Mouse (Mus musculus) small intestine, adult 2 months (tissue): ENCODE results near the gene Ubald1. TPM values are rescaled to one million over a fixed set of nuclear protein-coding genes. Genes with fewer than 3 reads are reported as not detected.
A peak's percentile ranks its signal among the peaks of the same experiment; 100 is the strongest.

Experiments
- H3K27ac ChIP-seq: fragments of 200-500 bp; 2 replicates; pipeline ENCODE4 v1.5.1; 2012; ENCODE audit warnings: low read depth, low read length, control low read depth, inconsistent platforms; ENCODE audit not compliant: insufficient read depth
- H3K27me3 ChIP-seq: fragments of 200-500 bp; 2 replicates; pipeline ENCODE4 v1.6.1; 2012; ENCODE audit warnings: mild to moderate bottlenecking, moderate library complexity, low read length, inconsistent platforms; ENCODE audit not compliant: control insufficient read depth, insufficient read depth
- H3K36me3 ChIP-seq: fragments of 200-500 bp; 2 replicates; pipeline ENCODE4 v1.6.1; 2012; ENCODE audit warnings: mild to moderate bottlenecking, low read length, control low read depth, inconsistent platforms; ENCODE audit not compliant: control insufficient read depth, insufficient read depth
- H3K4me1 ChIP-seq: fragments of 200-500 bp; 2 replicates; pipeline ENCODE4 v1.6.1; 2012; ENCODE audit warnings: low read length, inconsistent platforms, mixed read lengths; ENCODE audit not compliant: control insufficient read depth, insufficient read depth, insufficient read length
- H3K4me3 ChIP-seq: fragments of 200-500 bp; 2 replicates; pipeline ENCODE4 v1.5.1; 2012; ENCODE audit warnings: low read depth, mild to moderate bottlenecking, control low read depth, inconsistent platforms, low read length, moderate library complexity
- CTCF ChIP-seq: fragments of 200-500 bp; IDR thresholded peaks from 2 replicates; pipeline ENCODE4 v1.5.1; 2012; ENCODE audit warnings: low read depth, mild to moderate bottlenecking, control low read depth, inconsistent platforms, low read length, moderate library complexity, mixed read lengths; ENCODE audit not compliant: insufficient replicate concordance, insufficient read length; ENCODE audit errors: extremely low read depth
- POLR2A ChIP-seq: fragments of 200-500 bp; IDR thresholded peaks from 2 replicates; pipeline ENCODE4 v1.6.1; 2012; ENCODE audit warnings: low read depth, mild to moderate bottlenecking, control low read depth, inconsistent platforms, low read length, moderate library complexity
- WGBS: fragments of 180-500 bp; shearing (Covaris S2); methylation state at CpG from one replicate; pipeline ENCODE4 v1.1.7; 2018; 5-methylcytosine and 5-hydroxymethylcytosine counted together
- polyA plus RNA-seq: library from polyadenylated mRNA; depleted of rRNA; stranded (reverse); fragments of >200 nt; gene quantifications from 2 replicates; pipeline ENCODE4 v1.2.3, GENCODE M21; 2012

The Ubald1 gene
- polyA plus RNA-seq, 1 experiment = 37.1 TPM

DNA sequence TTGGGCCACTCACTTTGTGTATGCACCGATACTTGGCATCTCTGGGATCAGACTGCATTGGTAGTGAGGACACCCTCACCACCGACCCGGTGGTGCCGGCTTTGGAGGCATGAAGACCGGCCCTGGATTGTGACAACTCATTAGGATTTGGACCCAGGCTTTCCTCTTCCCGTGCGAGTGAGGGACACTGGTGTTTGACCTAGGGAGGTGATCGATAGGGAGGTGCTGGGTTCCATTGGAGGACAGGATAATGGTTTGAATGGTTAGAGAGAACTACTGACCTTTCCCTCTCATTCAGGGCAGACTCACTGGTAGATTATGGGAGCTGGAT, 6.5 kb upstream of the Ubald1 start:
- WGBS = 5% methylated on average over 8 of the region's 8 CpGs
- peaks cover 23% of the 10 kb centered on the region; the same call in 1 of the 2 replicates for H3K4me1 ChIP-seq
- H3K36me3 ChIP-seq = peaks cover 5% of the 10 kb centered on the region
- TF ChIP-seq POLR2A (0 out of 2 replicates have a peak, but pooled peaks have one; percentile 32), CTCF (no peak)
- H3K27ac ChIP-seq = peak overlapping the region; percentile 90
- peak overlapping the region; percentile 87 for H3K4me3 ChIP-seq
- H3K27me3 ChIP-seq = no peaks in the 10 kb centered on the region

GRCm38 (mm10) chr16:4885760-4886689, 5.9 kb upstream of the Ubald1 start, which contains the start of gene Mgrn1:
Gene Mgrn1, plus strand, starts transcription at chr16:4886249.
- Histone ChIP-seq H3K4me3 (peak within 1 kb of the TSS; percentile 87), H3K4me1 (peaks cover 29% of the 10 kb centered on the region; the same call in 1 of the 2 replicates), H3K27me3 (no peaks in the 10 kb centered on the region), H3K36me3 (peaks cover 2% of the 10 kb centered on the region), H3K27ac (peak within 1 kb of the TSS; percentile 90)
- under 1% methylated on average over 74 of the region's 74 CpGs for WGBS
- no peak for TF ChIP-seq POLR2A
- TF ChIP-seq CTCF = no peak

GRCm38 (mm10) chr16:4884930-4885329, 4.8 kb upstream of the Ubald1 start:
- H3K4me1 ChIP-seq = peaks cover 29% of the 10 kb centered on the region; the same call in 1 of the 2 replicates
- H3K27me3 ChIP-seq = no peaks in the 10 kb centered on the region
- H3K27ac ChIP-seq = no peak overlapping the region
- no peaks in the 10 kb centered on the region; the same call in 1 of the 2 replicates for H3K36me3 ChIP-seq
- WGBS = 96% methylated on average over 10 of the region's 10 CpGs
- H3K4me3 ChIP-seq = no peak overlapping the region
- TF ChIP-seq POLR2A (no peak), CTCF (no peak)

DNA sequence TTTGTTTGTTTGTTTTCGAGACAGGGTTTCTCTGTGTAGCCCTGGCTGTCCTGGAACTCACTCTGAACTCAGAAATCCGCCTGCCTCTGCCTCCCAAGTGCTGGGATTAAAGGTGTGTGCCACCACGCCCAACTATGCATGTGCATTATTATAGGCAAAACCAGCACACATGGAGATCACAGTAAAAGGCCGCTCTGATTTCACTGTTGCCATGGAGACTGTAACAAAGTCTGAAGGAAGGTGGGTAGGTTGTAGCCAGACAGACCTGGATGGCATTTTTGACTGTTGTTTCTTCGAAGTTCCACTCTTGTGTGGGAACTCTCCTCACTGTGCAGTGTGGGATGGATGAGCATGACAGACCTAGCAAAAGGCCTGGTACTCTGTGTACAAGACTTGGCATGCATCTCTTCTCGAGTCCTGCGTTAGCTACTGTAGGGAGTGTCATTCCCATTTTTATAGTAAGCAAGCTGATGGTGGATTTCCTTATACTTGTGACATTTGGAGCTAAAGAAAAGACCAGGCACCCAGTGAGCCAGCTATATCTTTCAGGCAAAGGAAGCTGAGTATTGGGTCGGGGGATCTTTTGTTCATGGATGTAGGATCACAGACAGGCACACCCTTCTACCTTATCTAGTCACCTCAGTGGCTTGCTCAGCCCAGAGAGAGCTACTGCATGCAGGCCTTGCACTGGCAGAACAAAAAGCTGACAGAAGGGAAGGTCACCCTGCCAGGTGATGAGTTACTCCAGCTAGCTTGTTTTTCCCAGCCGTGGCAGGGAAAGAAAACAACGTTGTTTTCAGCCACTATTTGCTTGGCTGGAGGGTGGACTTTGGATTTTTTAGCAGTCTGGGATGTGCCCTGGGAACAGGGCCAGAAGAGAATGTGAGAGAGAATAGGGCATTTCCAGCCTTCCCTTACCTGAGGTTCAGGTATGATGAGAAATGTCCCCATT, 1.6 kb upstream of the Ubald1 start:
- 33% methylated on average over 10 of the region's 10 CpGs for WGBS
- no peaks in the 10 kb centered on the region for H3K36me3 ChIP-seq
- peaks cover 24% of the 10 kb centered on the region for H3K4me1 ChIP-seq
- no peaks in the 10 kb centered on the region for H3K27me3 ChIP-seq
- TF ChIP-seq CTCF (no peak), POLR2A (no peak)
- H3K27ac ChIP-seq = peak overlapping the region; percentile 97
- no peak overlapping the region for H3K4me3 ChIP-seq

DNA sequence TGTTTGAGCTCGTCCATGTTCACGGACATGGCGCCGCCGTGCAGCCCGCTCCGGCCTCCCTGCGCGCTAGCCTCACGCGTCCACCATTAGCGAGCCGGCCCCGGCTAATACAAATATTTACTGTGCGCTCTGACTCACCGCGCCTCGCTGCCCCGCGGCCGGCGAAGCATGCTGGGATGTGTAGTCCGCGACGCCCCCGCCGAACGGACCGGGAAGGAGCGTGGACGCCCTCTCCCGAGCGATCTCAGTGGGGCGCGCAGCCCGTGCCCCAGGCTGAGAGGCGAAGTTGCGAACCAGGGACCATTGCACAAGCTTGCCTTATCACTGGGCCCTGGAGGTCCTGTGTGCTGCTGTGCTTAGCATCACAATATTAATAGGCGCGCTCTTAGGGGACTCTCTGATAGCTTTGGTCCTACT, 399 bp downstream of the Ubald1 start:
- H3K4me1 ChIP-seq = peaks cover 25% of the 10 kb centered on the region
- peak overlapping the region; percentile 100 for H3K27ac ChIP-seq
- TF ChIP-seq CTCF = no peak
- peak; percentile 96 for TF ChIP-seq POLR2A
- under 1% methylated on average over 40 of the region's 40 CpGs for WGBS
- H3K27me3 ChIP-seq = no peaks in the 10 kb centered on the region
- peak overlapping the region; percentile 98 for H3K4me3 ChIP-seq
- H3K36me3 ChIP-seq = peaks cover 4% of the 10 kb centered on the region

GRCm38 (mm10) chr16:4879101-4879707, 911 bp downstream of the Ubald1 start:
- H3K4me3 ChIP-seq = peak overlapping the region; percentile 98
- WGBS = under 1% methylated on average over 54 of the region's 54 CpGs
- TF ChIP-seq POLR2A = no peak
- no peak for TF ChIP-seq CTCF

More at GRCm38 (mm10) chr16:4879101-4879707, 911 bp downstream of the Ubald1 start:
- Histone ChIP-seq H3K36me3 (peaks cover 8% of the 10 kb centered on the region), H3K4me1 (peaks cover 25% of the 10 kb centered on the region), H3K27me3 (no peaks in the 10 kb centered on the region), H3K27ac (peak overlapping the region; percentile 100)
